Mouse (Mus musculus) bone marrow, adult 2 months (tissue): ENCODE results near the gene Gpsm2.

Experiments used
- CTCF ChIP-seq: fragments of 200-500 bp; IDR thresholded peaks from 2 replicates; pipeline ENCODE4 v1.5.1; 2011; ENCODE audit warnings: low read length, control low read depth; ENCODE audit not compliant: control insufficient read depth, insufficient read depth
- POLR2A ChIP-seq: fragments of 200-500 bp; IDR thresholded peaks from 2 replicates; pipeline ENCODE4 v1.6.1; 2011; ENCODE audit warnings: low read depth, mild to moderate bottlenecking, control low read depth, low read length, borderline replicate concordance; ENCODE audit not compliant: control insufficient read depth

DNA sequence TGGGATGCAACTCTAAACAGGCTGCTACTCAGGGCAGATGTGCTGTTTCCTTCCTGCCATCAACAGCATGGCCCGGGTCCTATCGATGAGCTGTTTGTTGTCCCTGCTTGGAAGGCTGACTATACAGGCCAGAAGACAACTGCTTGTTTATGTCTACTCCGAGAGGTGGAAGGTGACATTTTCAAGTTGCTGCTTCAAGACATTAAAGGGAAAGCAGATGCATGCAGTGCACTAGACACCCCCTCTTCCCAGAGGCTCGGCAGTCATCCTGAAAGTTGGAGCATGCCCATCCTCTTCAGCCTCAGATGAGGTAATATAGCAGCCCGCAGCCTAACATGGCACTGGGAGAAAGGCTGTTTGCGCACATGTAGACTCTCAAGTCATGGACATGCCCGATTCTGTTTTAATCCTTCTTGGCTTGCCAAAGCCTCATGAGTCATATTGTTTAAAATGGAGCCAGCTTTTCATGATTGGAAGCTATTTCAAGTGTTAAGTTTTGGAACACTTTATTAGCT, 40.5 kb upstream of the Gpsm2 start:
- TF ChIP-seq POLR2A, result no peak
- no peak for TF ChIP-seq CTCF
